Mouse (Mus musculus) hindbrain, embryonic 16.5 days (tissue): Measurements from ENCODE around the gene Gla. TPM values are rescaled to one million over a fixed set of nuclear protein-coding genes. Genes with fewer than 3 reads are reported as not detected.
"Not testable (repeated sequence)": the region's sequence is repeated elsewhere in the genome, so short reads cannot be mapped to it uniquely, and the experiment has no call there.

ENCODE experiments used
- ATAC-seq: fragments of 200-750 bp; cut with Nextera tagmentation; 2 replicates; pipeline ENCODE4 v1.8.0; 2017; ENCODE audit warnings: moderate TSS enrichment, moderate library complexity
- H3K27ac ChIP-seq: fragments of 300-500 bp; sonication (generic); 2 replicates; pipeline ENCODE4 v1.5.1; 2014; ENCODE audit warnings: low read depth, mild to moderate bottlenecking, control low read depth, low read length, moderate library complexity
- H3K27me3 ChIP-seq: fragments of 300-500 bp; sonication (generic); replicated peaks from 2 replicates; pipeline ENCODE4 v1.6.1; 2014; ENCODE audit warnings: low read length; ENCODE audit not compliant: control insufficient read depth, insufficient read depth
- H3K36me3 ChIP-seq: fragments of 300-500 bp; sonication (generic); 2 replicates; pipeline ENCODE4 v1.6.1; 2014; ENCODE audit warnings: mild to moderate bottlenecking, low read length, moderate library complexity, mixed read lengths; ENCODE audit not compliant: control insufficient read depth, insufficient read depth
- H3K4me1 ChIP-seq: fragments of 300-500 bp; sonication (generic); 2 replicates; pipeline ENCODE4 v1.6.1; 2014; ENCODE audit warnings: low read depth, low read length; ENCODE audit not compliant: control insufficient read depth, insufficient read depth
- H3K4me2 ChIP-seq: fragments of 300-500 bp; sonication (generic); 2 replicates; pipeline ENCODE4 v1.6.1; 2014; ENCODE audit warnings: mild to moderate bottlenecking, low read length, control low read depth, moderate library complexity
- H3K4me3 ChIP-seq: fragments of 300-500 bp; sonication (generic); 2 replicates; pipeline ENCODE4 v1.5.1; 2014; ENCODE audit warnings: mild to moderate bottlenecking, low read length, control low read depth, moderate library complexity
- H3K9ac ChIP-seq: fragments of 300-500 bp; sonication (generic); 2 replicates; pipeline ENCODE4 v1.6.1; 2014; ENCODE audit warnings: low read depth, mild to moderate bottlenecking, control low read depth, low read length, moderate library complexity
- H3K9me3 ChIP-seq: fragments of 300-500 bp; sonication (generic); 2 replicates; pipeline ENCODE4 v1.6.1; 2014; ENCODE audit warnings: mild to moderate bottlenecking, low read length, moderate library complexity; ENCODE audit not compliant: control insufficient read depth
- WGBS: fragments of 180-500 bp; shearing (Covaris S2); extraction: QIAGEN DNeasy Blood & Tissue Kit; methylation state at CpG from one replicate; pipeline ENCODE4 v1.1.7; 2014; 5-methylcytosine and 5-hydroxymethylcytosine counted together
- polyA plus RNA-seq: library from polyadenylated mRNA; unstranded; fragments of >200 nt; fragmentation: Nextera tagmentation; extraction: Ambion mirVana; gene quantifications from 2 replicates; pipeline ENCODE4 v1.2.1, GENCODE M21; 2015

Gla gene
- polyA plus RNA-seq, 1 experiment from 2014 or later, result 3.9 TPM

DNA sequence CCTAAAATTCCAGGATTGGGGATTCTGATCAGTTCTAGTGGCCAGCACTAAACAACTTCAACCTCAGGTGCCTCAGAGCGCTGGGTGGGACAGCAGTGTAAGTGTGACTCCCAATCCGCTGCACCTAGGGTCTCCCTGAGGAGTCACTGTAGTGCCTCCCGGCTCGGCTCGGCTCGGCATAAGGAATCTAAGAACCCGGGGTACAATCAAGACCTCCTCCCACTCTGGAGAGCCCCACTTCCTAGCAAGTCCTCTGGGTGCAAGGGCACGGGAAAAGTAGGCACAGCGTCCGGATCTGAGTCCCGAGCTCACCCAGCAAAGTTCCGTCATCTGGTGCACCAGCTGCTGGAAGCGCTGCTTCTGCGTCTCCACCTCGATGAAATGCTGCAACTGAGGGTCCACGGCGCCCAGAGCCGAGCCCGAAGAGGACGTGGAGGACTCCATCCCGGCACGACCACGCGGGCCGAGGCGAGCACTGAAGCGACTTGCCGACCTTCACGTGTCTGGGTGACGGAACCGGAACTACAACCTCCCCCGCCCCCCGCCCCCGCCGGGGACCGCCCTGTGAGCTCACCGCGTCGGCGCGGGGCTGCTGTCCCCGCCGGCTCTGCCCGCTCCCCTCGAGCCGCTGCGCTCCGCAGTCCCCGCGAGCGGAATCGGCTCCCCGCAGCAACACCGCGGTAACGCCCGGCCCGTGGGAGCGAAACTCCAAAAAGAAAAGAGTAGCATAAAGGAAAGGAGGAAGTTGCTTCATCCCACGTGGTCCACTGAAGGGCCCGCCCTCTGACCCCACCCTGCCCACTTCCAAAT is 59.6 kb downstream of the Gla start, which contains the start of gene Timm8a1:
Gene Timm8a1, minus strand, starts transcription at position 721 of the 810 bp plus-strand sequence.
- 22% methylated on average over 34 of the region's 61 CpGs for WGBS
- peak; percentile 96 for ATAC-seq
- peak within 1 kb of the TSS; percentile 52 for H3K4me3 ChIP-seq
- H3K27ac ChIP-seq, result peak within 1 kb of the TSS; percentile 70; the same call in 1 of the 2 replicates
- no peaks in the 10 kb centered on the region for H3K27me3 ChIP-seq
- H3K9me3 ChIP-seq, result no peaks in the 10 kb centered on the region
- peak within 1 kb of the TSS; percentile 65 for H3K9ac ChIP-seq
- no peaks in the 10 kb centered on the region for H3K4me1 ChIP-seq
- no peaks in the 10 kb centered on the region for H3K36me3 ChIP-seq
- peak within 1 kb of the TSS; percentile 62 for H3K4me2 ChIP-seq

DNA sequence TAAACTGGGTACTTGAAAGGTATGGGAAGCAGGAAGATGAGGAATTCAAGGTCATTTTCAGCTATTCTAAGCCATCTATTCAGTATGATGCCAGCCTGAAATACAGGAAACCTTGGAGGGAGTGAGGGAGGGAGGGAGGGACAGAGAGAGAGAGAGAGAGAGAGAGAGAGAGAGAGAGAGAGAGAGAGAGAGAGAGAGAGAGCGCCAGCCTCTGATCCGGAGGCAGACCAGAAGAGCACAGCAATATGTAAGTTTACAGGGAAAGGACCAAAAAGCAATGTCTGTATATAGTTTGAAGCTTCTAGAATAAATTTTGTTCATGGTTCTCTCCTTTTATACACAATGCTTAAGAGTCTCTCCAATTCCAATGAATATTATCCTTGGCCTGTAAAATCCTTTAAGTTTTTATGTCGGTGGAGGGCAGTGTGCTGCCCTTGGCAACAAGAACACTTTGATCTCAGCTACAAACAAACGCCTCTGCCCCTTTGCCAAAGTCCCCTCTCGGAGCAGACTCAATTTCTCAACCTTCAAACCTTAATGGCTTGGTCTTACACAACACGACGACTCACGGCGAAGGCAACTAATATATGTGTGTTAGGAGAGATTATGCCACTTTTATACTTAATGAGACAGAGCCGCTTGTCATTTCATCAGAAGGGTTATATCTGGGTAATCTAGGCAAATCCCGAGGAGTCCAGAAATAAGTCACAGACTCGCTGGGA is 60.4 kb downstream of the Gla start:
- Histone ChIP-seq H3K36me3 (no peaks in the 10 kb centered on the region), H3K4me3 (peak overlapping the region; percentile 52), H3K9ac (peak overlapping the region; percentile 65), H3K9me3 (no peaks in the 10 kb centered on the region), H3K4me2 (peak overlapping the region; percentile 62), H3K27me3 (no peaks in the 10 kb centered on the region), H3K4me1 (no peaks in the 10 kb centered on the region), H3K27ac (no peak overlapping the region)
- 23% methylated on average over 12 of the region's 12 CpGs for WGBS
- ATAC-seq, result no peak; the same call in 1 of the 2 replicates

DNA sequence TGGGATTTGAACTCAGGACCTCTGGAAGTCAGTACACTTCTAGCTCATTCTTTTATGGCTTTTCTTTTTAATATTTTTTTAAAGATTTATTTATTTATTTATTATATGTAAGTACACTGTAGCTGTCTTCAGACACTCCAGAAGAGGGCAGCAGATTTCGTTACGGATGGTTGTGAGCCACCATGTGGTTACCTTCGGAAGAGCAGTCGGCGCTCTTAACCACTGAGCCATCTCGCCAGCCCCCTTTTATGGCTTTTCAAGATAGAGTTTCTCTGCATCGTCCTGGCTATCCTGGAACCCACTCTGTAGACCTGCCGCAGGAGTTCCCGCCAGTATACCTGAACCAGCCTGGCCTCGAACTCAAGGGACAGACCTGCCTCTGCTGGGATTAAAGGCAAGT is 61.1 kb downstream of the Gla start:
- not testable (repeated sequence) for H3K27me3 ChIP-seq, ATAC-seq, H3K27ac ChIP-seq, H3K4me1 ChIP-seq, H3K36me3 ChIP-seq, H3K9me3 ChIP-seq, H3K4me3 ChIP-seq, H3K9ac ChIP-seq
- 94% methylated on average over 10 of the region's 10 CpGs for WGBS
- 0 out of 2 replicates have a peak overlapping the region, but pooled peaks have one; percentile 62 for H3K4me2 ChIP-seq

Other genes starting within 250 kb of the Gla start
- gene Drp2, start 196.6 kb downstream of the Gla start, polyA plus RNA-seq, result 15.4 and 19.5 TPM in 2 replicates
- gene Taf7l, start 124.6 kb downstream of the Gla start, polyA plus RNA-seq, result 0.08 and 0.21 TPM in 2 replicates
- 48.0 and 53.0 TPM in 2 replicates for gene Timm8a1, start 59.3 kb downstream of the Gla start, polyA plus RNA-seq
- 0.48 and 0.51 TPM in 2 replicates for gene Btk, start 17.6 kb downstream of the Gla start, polyA plus RNA-seq
- 142 and 149 TPM in 2 replicates for gene Rpl36a, start 15.5 kb downstream of the Gla start, polyA plus RNA-seq
- gene Hnrnph2, start 54 bp upstream of the Gla start, polyA plus RNA-seq, result 140 and 141 TPM in 2 replicates
- 4.2 and 4.6 TPM in 2 replicates for gene Armcx4, start 85.4 kb upstream of the Gla start, polyA plus RNA-seq
- 105 and 112 TPM in 2 replicates for gene Armcx1, start 116.8 kb upstream of the Gla start, polyA plus RNA-seq
- 48.2 and 50.2 TPM in 2 replicates for gene Armcx6, start 150.3 kb upstream of the Gla start, polyA plus RNA-seq
- gene Armcx3, start 155.5 kb upstream of the Gla start, polyA plus RNA-seq, result 99.4 and 110 TPM in 2 replicates
- 83.0 and 90.8 TPM in 2 replicates for gene Armcx2, start 208.1 kb upstream of the Gla start, polyA plus RNA-seq